Mouse (Mus musculus): Measurements from ENCODE around the gene Abca2.
"Not testable (repeated sequence)": the region's sequence is repeated elsewhere in the genome, so short reads cannot be mapped to it uniquely, and the experiment has no call there.

Abca2 gene

GRCm38 (mm10) chr2:25428442-25429236 lies at the start of gene Abca2:
Abca2 (plus strand) TSS chr2:25428703.
- peak; percentile 95 to 96 for DNase-seq (ENCODE audit: low spot score in 2 of 2)

- DNase-seq (ENCODE audit: low spot score in 2 of 2) = no peak
Measured at GRCm38 (mm10) chr2:25384492-25384891, 44.0 kb upstream of the Abca2 start.

- no peak for DNase-seq (ENCODE audit: low spot score in 2 of 2)
Measured at GRCm38 (mm10) chr2:25391266-25391665, 37.2 kb upstream of the Abca2 start.

GRCm38 (mm10) chr2:25394281-25395221 lies 34.0 kb upstream of the Abca2 start:
- DNase-seq (ENCODE audit: low spot score in 2 of 2) = no peak

- no peak for DNase-seq (ENCODE audit: low spot score in 2 of 2)
Measured at GRCm38 (mm10) chr2:25395721-25396596, 32.5 kb upstream of the Abca2 start, which contains the start of gene Entpd2. Entpd2 (plus strand) TSS chr2:25395874.

- DNase-seq (ENCODE audit: low spot score in 2 of 2) = no peak
Measured at GRCm38 (mm10) chr2:25396597-25396983, 31.9 kb upstream of the Abca2 start.

- DNase-seq (ENCODE audit: low spot score in 2 of 2) = no peak
Measured at GRCm38 (mm10) chr2:25397010-25397409, 31.5 kb upstream of the Abca2 start.

- DNase-seq (ENCODE audit: low spot score in 2 of 2) = no peak
Measured at GRCm38 (mm10) chr2:25398065-25398464, 30.4 kb upstream of the Abca2 start.

GRCm38 (mm10) chr2:25399051-25399450 lies 29.5 kb upstream of the Abca2 start, which contains the start of gene Npdc1:
Npdc1 (plus strand) TSS chr2:25399351.
- DNase-seq (ENCODE audit: low spot score in 2 of 2) = no peak

- no peak for DNase-seq (ENCODE audit: low spot score in 2 of 2)
Measured at GRCm38 (mm10) chr2:25400291-25400690, 28.2 kb upstream of the Abca2 start.

- DNase-seq (ENCODE audit: low spot score in 2 of 2) = peak in 1 of 2 experiments; percentile 39
Measured at GRCm38 (mm10) chr2:25400764-25401163, 27.7 kb upstream of the Abca2 start.

GRCm38 (mm10) chr2:25402377-25402971 lies 26.0 kb upstream of the Abca2 start:
- DNase-seq (ENCODE audit: low spot score in 2 of 2) = peak; percentile 46 to 56

- DNase-seq (ENCODE audit: low spot score in 2 of 2) = peak; percentile 89 to 92
Measured at GRCm38 (mm10) chr2:25402972-25403601, 25.4 kb upstream of the Abca2 start.

GRCm38 (mm10) chr2:25403994-25404393 lies 24.5 kb upstream of the Abca2 start:
- no peak for DNase-seq (ENCODE audit: low spot score in 2 of 2)

GRCm38 (mm10) chr2:25408908-25409307 lies 19.6 kb upstream of the Abca2 start:
- DNase-seq (ENCODE audit: low spot score in 2 of 2) = no peak

- DNase-seq (ENCODE audit: low spot score in 2 of 2) = not testable (repeated sequence)
Measured at GRCm38 (mm10) chr2:25413436-25413835, 15.1 kb upstream of the Abca2 start.

- no peak for DNase-seq (ENCODE audit: low spot score in 2 of 2)
Measured at GRCm38 (mm10) chr2:25417426-25417825, 11.1 kb upstream of the Abca2 start.

- DNase-seq (ENCODE audit: low spot score in 2 of 2) = no peak
Measured at GRCm38 (mm10) chr2:25421896-25422295, 6.6 kb upstream of the Abca2 start.

GRCm38 (mm10) chr2:25422587-25423410 lies 5.7 kb upstream of the Abca2 start, which contains the start of gene Fut7:
Fut7 (plus strand) TSS chr2:25423267.
- no peak for DNase-seq (ENCODE audit: low spot score in 2 of 2)

All from right cerebral cortex, postnatal 36 days (tissue).